Mouse (Mus musculus) mature B cell (primary cell): ENCODE results near the gene Snta1.

Experiments
- in situ Hi-C: fragments of 300-500 bp; cut with MboI; formaldehyde crosslinking; loops from 2 replicates; pipeline ENCODE4 v1.14.3; 2019

Gene Snta1

GRCm38 (mm10) chr2:154407643-154408445 is at the start of gene Snta1:
Gene Snta1, minus strand, starts transcription at chr2:154408099.
- in situ Hi-C loops = no loop called here

GRCm38 (mm10) chr2:154456621-154457020 is 48.7 kb upstream of the Snta1 start:
- in situ Hi-C loops = no loop called here

- in situ Hi-C loops = no loop called here
These were observed 47.9 kb upstream of the Snta1 start for GRCm38 (mm10) chr2:154455776-154456175.

GRCm38 (mm10) chr2:154454605-154455004 is 46.7 kb upstream of the Snta1 start:
- in situ Hi-C loops = no loop called here

- in situ Hi-C loops = no loop called here
These were observed 46.2 kb upstream of the Snta1 start for GRCm38 (mm10) chr2:154454099-154454498.

GRCm38 (mm10) chr2:154452951-154453350 is 45.1 kb upstream of the Snta1 start:
- in situ Hi-C loops = no loop called here

GRCm38 (mm10) chr2:154448633-154449032 is 40.7 kb upstream of the Snta1 start:
- in situ Hi-C loops = no loop called here

GRCm38 (mm10) chr2:154447821-154448220 is 39.9 kb upstream of the Snta1 start:
- in situ Hi-C loops = no loop called here

GRCm38 (mm10) chr2:154440453-154440852 is 32.6 kb upstream of the Snta1 start:
- in situ Hi-C loops = no loop called here

GRCm38 (mm10) chr2:154437191-154437527 is 29.3 kb upstream of the Snta1 start:
- in situ Hi-C loops = no loop called here

GRCm38 (mm10) chr2:154436458-154437190 is 28.7 kb upstream of the Snta1 start, which contains the start of gene Cbfa2t2:
Gene Cbfa2t2, plus strand, starts transcription at chr2:154436481.
- in situ Hi-C loops = no loop called here

GRCm38 (mm10) chr2:154436076-154436457 is 28.2 kb upstream of the Snta1 start:
- in situ Hi-C loops = no loop called here

GRCm38 (mm10) chr2:154434690-154435089 is 26.8 kb upstream of the Snta1 start:
- in situ Hi-C loops = no loop called here

- in situ Hi-C loops = no loop called here
These were observed 25.5 kb upstream of the Snta1 start for GRCm38 (mm10) chr2:154433391-154433790.

- in situ Hi-C loops = no loop called here
These were observed 24.8 kb upstream of the Snta1 start for GRCm38 (mm10) chr2:154432696-154433095.

GRCm38 (mm10) chr2:154430566-154430965 is 22.7 kb upstream of the Snta1 start:
- in situ Hi-C loops = no loop called here

- in situ Hi-C loops = no loop called here
These were observed 20.0 kb upstream of the Snta1 start for GRCm38 (mm10) chr2:154427853-154428360.

GRCm38 (mm10) chr2:154426905-154427852 is 19.3 kb upstream of the Snta1 start:
- in situ Hi-C loops = no loop called here

- in situ Hi-C loops = no loop called here
These were observed 18.4 kb upstream of the Snta1 start for GRCm38 (mm10) chr2:154426188-154426904.

- in situ Hi-C loops = no loop called here
These were observed 17.6 kb upstream of the Snta1 start for GRCm38 (mm10) chr2:154425522-154425921.

- in situ Hi-C loops = no loop called here
These were observed 15.6 kb upstream of the Snta1 start for GRCm38 (mm10) chr2:154423548-154423947.
